Mouse (Mus musculus) testis, adult 2 months (tissue): Measurements from ENCODE around the gene Wnt6. TPM values are rescaled to one million over a fixed set of nuclear protein-coding genes. Genes with fewer than 3 reads are reported as not detected.

Source experiments
- H3K27ac ChIP-seq: fragments of 200-500 bp; 2 replicates; pipeline ENCODE4 v1.5.1; 2012; ENCODE audit warnings: low read depth, low read length; ENCODE audit not compliant: control insufficient read depth, insufficient read depth
- H3K27me3 ChIP-seq: fragments of 200-500 bp; 2 replicates; pipeline ENCODE4 v1.6.1; 2012; ENCODE audit warnings: mild to moderate bottlenecking, low read length, moderate library complexity; ENCODE audit not compliant: control insufficient read depth, insufficient read depth
- H3K36me3 ChIP-seq: fragments of 200-500 bp; 2 replicates; pipeline ENCODE4 v1.6.1; 2012; ENCODE audit warnings: mild to moderate bottlenecking, low read length; ENCODE audit not compliant: control insufficient read depth, insufficient read depth
- H3K4me1 ChIP-seq: fragments of 200-500 bp; 2 replicates; pipeline ENCODE4 v1.6.1; 2012; ENCODE audit warnings: low read length; ENCODE audit not compliant: control insufficient read depth, insufficient read depth
- H3K4me3 ChIP-seq: fragments of 200-500 bp; 2 replicates; pipeline ENCODE4 v1.5.1; 2012; ENCODE audit warnings: low read depth, mild to moderate bottlenecking, low read length, moderate library complexity, mixed read lengths; ENCODE audit not compliant: control insufficient read depth
- CTCF ChIP-seq: fragments of 200-500 bp; IDR thresholded peaks from 2 replicates; pipeline ENCODE4 v1.5.1; 2012; ENCODE audit warnings: low read depth, mild to moderate bottlenecking, inconsistent platforms, low read length, moderate library complexity; ENCODE audit not compliant: control insufficient read depth, insufficient read depth, insufficient replicate concordance
- POLR2A ChIP-seq: fragments of 200-500 bp; IDR thresholded peaks from 2 replicates; pipeline ENCODE4 v1.6.1; 2012; ENCODE audit warnings: low read depth, mild to moderate bottlenecking, inconsistent platforms, low read length, moderate library complexity; ENCODE audit not compliant: control insufficient read depth
- polyA plus RNA-seq: library from polyadenylated mRNA; depleted of rRNA; stranded (reverse); fragments of >200 nt; gene quantifications from 2 replicates; pipeline ENCODE4 v1.2.3, GENCODE M21; 2012

The Wnt6 gene
- polyA plus RNA-seq, 1 experiment, result 13.4 TPM

- Histone ChIP-seq H3K4me3 (no peak overlapping the region), H3K27me3 (no peaks in the 10 kb centered on the region), H3K27ac (no peak overlapping the region), H3K36me3 (no peaks in the 10 kb centered on the region), H3K4me1 (peaks cover 23% of the 10 kb centered on the region)
- TF ChIP-seq CTCF (no peak), POLR2A (no peak)
Measured at GRCm38 (mm10) chr1:74788603-74789176, 17.0 kb downstream of the Wnt6 start.

- Histone ChIP-seq H3K36me3 (no peaks in the 10 kb centered on the region), H3K27me3 (no peaks in the 10 kb centered on the region; the same call in 1 of the 2 replicates), H3K27ac (no peak overlapping the region), H3K4me1 (peaks cover 20% of the 10 kb centered on the region), H3K4me3 (no peak overlapping the region)
- TF ChIP-seq POLR2A (no peak), CTCF (no peak)
Measured at GRCm38 (mm10) chr1:74790095-74790494, 18.4 kb downstream of the Wnt6 start.

- Histone ChIP-seq H3K36me3 (no peaks in the 10 kb centered on the region), H3K27me3 (no peaks in the 10 kb centered on the region; the same call in 1 of the 2 replicates), H3K4me3 (no peak within 1 kb of the TSS; the same call in 1 of the 2 replicates), H3K27ac (no peak within 1 kb of the TSS), H3K4me1 (peaks cover 20% of the 10 kb centered on the region)
- no peak for TF ChIP-seq CTCF
- TF ChIP-seq POLR2A, result no peak
Measured at GRCm38 (mm10) chr1:74791249-74791648, 19.6 kb downstream of the Wnt6 start, which contains the start of gene Wnt10a. TSS of gene Wnt10a (plus strand) at chr1:74791516.

GRCm38 (mm10) chr1:74792831-74793660 lies 21.4 kb downstream of the Wnt6 start:
- no peak overlapping the region for H3K4me3 ChIP-seq
- H3K27me3 ChIP-seq, result no peaks in the 10 kb centered on the region; the same call in 1 of the 2 replicates
- peaks cover 19% of the 10 kb centered on the region for H3K4me1 ChIP-seq
- H3K27ac ChIP-seq, result no peak overlapping the region
- no peaks in the 10 kb centered on the region for H3K36me3 ChIP-seq
- TF ChIP-seq POLR2A, result no peak

- no peaks in the 10 kb centered on the region; the same call in 1 of the 2 replicates for H3K27me3 ChIP-seq
- no peak overlapping the region for H3K4me3 ChIP-seq
- TF ChIP-seq POLR2A (no peak), CTCF (no peak)
- no peaks in the 10 kb centered on the region for H3K36me3 ChIP-seq
- H3K27ac ChIP-seq, result no peak overlapping the region
- H3K4me1 ChIP-seq, result peaks cover 19% of the 10 kb centered on the region
Measured at GRCm38 (mm10) chr1:74794487-74795144, 22.9 kb downstream of the Wnt6 start.

GRCm38 (mm10) chr1:74795145-74795529 lies 23.4 kb downstream of the Wnt6 start:
- TF ChIP-seq POLR2A (no peak), CTCF (no peak)
- Histone ChIP-seq H3K4me1 (peaks cover 19% of the 10 kb centered on the region), H3K27ac (no peak overlapping the region), H3K36me3 (no peaks in the 10 kb centered on the region), H3K4me3 (no peak overlapping the region), H3K27me3 (no peaks in the 10 kb centered on the region; the same call in 1 of the 2 replicates)

GRCm38 (mm10) chr1:74797459-74797858 lies 25.8 kb downstream of the Wnt6 start:
- no peaks in the 10 kb centered on the region; the same call in 1 of the 2 replicates for H3K27me3 ChIP-seq
- no peaks in the 10 kb centered on the region for H3K36me3 ChIP-seq
- no peak for TF ChIP-seq POLR2A
- no peak for TF ChIP-seq CTCF
- no peak overlapping the region for H3K4me3 ChIP-seq
- H3K4me1 ChIP-seq, result peaks cover 7% of the 10 kb centered on the region
- no peak overlapping the region for H3K27ac ChIP-seq
